Mouse (Mus musculus): ENCODE results near the gene Zfp518b. TPM values are rescaled to one million over a fixed set of nuclear protein-coding genes. Genes with fewer than 3 reads are reported as not detected.

Zfp518b gene
- 1.00 TPM for polyA plus RNA-seq (2017; shearing (Covaris generic))

GRCm38 (mm10) chr5:38684164-38684911 lies at the start of gene Zfp518b:
Gene Zfp518b (minus strand): TSS chr5:38684826.

Other genes with a start within 250 kb of the Zfp518b start
- 6.4 TPM for gene Slc2a9, start 181.7 kb downstream of the Zfp518b start, polyA plus RNA-seq (2017; shearing (Covaris generic))
- 320 TPM for gene Wdr1, start 121.6 kb downstream of the Zfp518b start, polyA plus RNA-seq (2017; shearing (Covaris generic))
- not detected for gene Clnk, start 192.0 kb upstream of the Zfp518b start, polyA plus RNA-seq (2017; shearing (Covaris generic))